Mouse (Mus musculus) kidney, embryonic 14.5 days (tissue): ENCODE measurements around the gene Kitl. TPM values are rescaled to one million over a fixed set of nuclear protein-coding genes. Genes with fewer than 3 reads are reported as not detected.

Experiments used
- ATAC-seq: fragments of 200-750 bp; cut with Nextera tagmentation; 2 replicates; pipeline ENCODE4 v1.8.0; 2017; ENCODE audit warnings: moderate number of reproducible peaks, mild to moderate bottlenecking, moderate TSS enrichment, moderate library complexity; ENCODE audit not compliant: low FRiP score, low TSS enrichment
- H3K27ac ChIP-seq: fragments of 300-500 bp; sonication (generic); 2 replicates; pipeline ENCODE4 v1.5.1; 2014; ENCODE audit warnings: low read depth, mild to moderate bottlenecking, low read length, moderate library complexity, mixed read lengths
- H3K27me3 ChIP-seq: fragments of 300-500 bp; sonication (generic); 2 replicates; pipeline ENCODE4 v1.6.1; 2014; ENCODE audit warnings: mild to moderate bottlenecking, low read length; ENCODE audit not compliant: control insufficient read depth, insufficient read depth
- H3K36me3 ChIP-seq: fragments of 300-500 bp; sonication (generic); 2 replicates; pipeline ENCODE4 v1.6.1; 2014; ENCODE audit warnings: low read length, mixed read lengths; ENCODE audit not compliant: control insufficient read depth, insufficient read depth
- H3K4me1 ChIP-seq: fragments of 300-500 bp; sonication (generic); 2 replicates; pipeline ENCODE4 v1.6.1; 2014; ENCODE audit warnings: low read length, mixed read lengths; ENCODE audit not compliant: control insufficient read depth, insufficient read depth
- H3K4me2 ChIP-seq: fragments of 300-500 bp; sonication (generic); replicated peaks from 2 replicates; pipeline ENCODE4 v1.6.1; 2014; ENCODE audit warnings: low read depth, mild to moderate bottlenecking, low read length
- H3K4me3 ChIP-seq: fragments of 300-500 bp; sonication (generic); 2 replicates; pipeline ENCODE4 v1.5.1; 2014; ENCODE audit warnings: mild to moderate bottlenecking, low read length
- H3K9ac ChIP-seq: fragments of 300-500 bp; sonication (generic); 2 replicates; pipeline ENCODE4 v1.6.1; 2014; ENCODE audit warnings: low read depth, mild to moderate bottlenecking, low read length, moderate library complexity
- H3K9me3 ChIP-seq: fragments of 300-500 bp; sonication (generic); 2 replicates; pipeline ENCODE4 v1.6.1; 2016; ENCODE audit warnings: low read length; ENCODE audit not compliant: control insufficient read depth
- WGBS: fragments of 180-500 bp; shearing (Covaris S2); extraction: QIAGEN DNeasy Blood & Tissue Kit; methylation state at CpG from one replicate; pipeline ENCODE4 v1.1.7; 2014; 5-methylcytosine and 5-hydroxymethylcytosine counted together
- polyA plus RNA-seq: library from polyadenylated mRNA; unstranded; fragments of >200 nt; fragmentation: Nextera tagmentation; extraction: Ambion mirVana; gene quantifications from 2 replicates; pipeline ENCODE4 v1.2.1, GENCODE M21; 2014

Gene Kitl
- polyA plus RNA-seq, 1 experiment from 2014 or later: 35.2 TPM

- H3K4me1 ChIP-seq: no peaks in the 10 kb centered on the region
- 0 out of 2 replicates have a peak, but pooled peaks cover 4% of the 10 kb centered on the region for H3K36me3 ChIP-seq
- no peak overlapping the region for H3K9ac ChIP-seq
- no peaks in the 10 kb centered on the region for H3K27me3 ChIP-seq
- H3K4me3 ChIP-seq: no peak overlapping the region
- H3K27ac ChIP-seq: no peak overlapping the region
- no peak for ATAC-seq
- 84% methylated on average over 3 of the region's 3 CpGs for WGBS
- H3K4me2 ChIP-seq: no peak overlapping the region
- H3K9me3 ChIP-seq: no peaks in the 10 kb centered on the region
Measured at GRCm38 (mm10) chr10:100054006-100054405, 38.6 kb downstream of the Kitl start.

GRCm38 (mm10) chr10:100055082-100055481 is 39.7 kb downstream of the Kitl start:
- WGBS: 89% methylated on average over 2 of the region's 2 CpGs
- Histone ChIP-seq H3K9ac (no peak overlapping the region), H3K27me3 (no peaks in the 10 kb centered on the region), H3K4me3 (no peak overlapping the region), H3K4me2 (no peak overlapping the region), H3K9me3 (no peaks in the 10 kb centered on the region), H3K4me1 (no peaks in the 10 kb centered on the region), H3K36me3 (0 out of 2 replicates have a peak, but pooled peaks cover 4% of the 10 kb centered on the region), H3K27ac (no peak overlapping the region)
- no peak for ATAC-seq

- no peaks in the 10 kb centered on the region for H3K4me1 ChIP-seq
- no peaks in the 10 kb centered on the region for H3K9me3 ChIP-seq
- H3K9ac ChIP-seq: no peak overlapping the region
- H3K36me3 ChIP-seq: no peaks in the 10 kb centered on the region
- H3K27me3 ChIP-seq: no peaks in the 10 kb centered on the region
- 64% methylated on average over 1 of the region's 1 CpGs for WGBS
- no peak overlapping the region for H3K4me3 ChIP-seq
- ATAC-seq: no peak
- no peak overlapping the region for H3K4me2 ChIP-seq
- no peak overlapping the region for H3K27ac ChIP-seq
Measured at GRCm38 (mm10) chr10:100057106-100057623, 41.7 kb downstream of the Kitl start.

GRCm38 (mm10) chr10:100059356-100059755 is 43.9 kb downstream of the Kitl start:
- H3K4me2 ChIP-seq: no peak overlapping the region
- H3K4me3 ChIP-seq: no peak overlapping the region
- H3K27me3 ChIP-seq: no peaks in the 10 kb centered on the region
- 94% methylated on average over 4 of the region's 4 CpGs for WGBS
- no peaks in the 10 kb centered on the region for H3K9me3 ChIP-seq
- no peak for ATAC-seq
- no peaks in the 10 kb centered on the region for H3K36me3 ChIP-seq
- no peak overlapping the region for H3K9ac ChIP-seq
- H3K27ac ChIP-seq: no peak overlapping the region
- H3K4me1 ChIP-seq: no peaks in the 10 kb centered on the region

GRCm38 (mm10) chr10:100065529-100066301 is 50.3 kb downstream of the Kitl start:
- no peaks in the 10 kb centered on the region for H3K9me3 ChIP-seq
- no peak overlapping the region for H3K4me2 ChIP-seq
- no peak overlapping the region for H3K4me3 ChIP-seq
- no peak overlapping the region for H3K27ac ChIP-seq
- ATAC-seq: no peak
- 34% methylated on average over 12 of the region's 12 CpGs for WGBS
- H3K9ac ChIP-seq: no peak overlapping the region
- H3K27me3 ChIP-seq: no peaks in the 10 kb centered on the region
- no peaks in the 10 kb centered on the region for H3K4me1 ChIP-seq
- no peaks in the 10 kb centered on the region for H3K36me3 ChIP-seq

GRCm38 (mm10) chr10:100066374-100066773 is 50.9 kb downstream of the Kitl start:
- no peak overlapping the region for H3K4me2 ChIP-seq
- H3K4me3 ChIP-seq: no peak overlapping the region
- H3K9ac ChIP-seq: no peak overlapping the region
- WGBS: 70% methylated on average over 7 of the region's 7 CpGs
- no peak for ATAC-seq
- no peaks in the 10 kb centered on the region for H3K9me3 ChIP-seq
- H3K4me1 ChIP-seq: no peaks in the 10 kb centered on the region
- H3K36me3 ChIP-seq: no peaks in the 10 kb centered on the region
- no peak overlapping the region for H3K27ac ChIP-seq
- no peaks in the 10 kb centered on the region for H3K27me3 ChIP-seq

- H3K27ac ChIP-seq: no peak overlapping the region
- H3K4me2 ChIP-seq: no peak overlapping the region
- no peaks in the 10 kb centered on the region for H3K4me1 ChIP-seq
- H3K9ac ChIP-seq: no peak overlapping the region
- H3K9me3 ChIP-seq: no peaks in the 10 kb centered on the region
- 77% methylated on average over 1 of the region's 1 CpGs for WGBS
- no peaks in the 10 kb centered on the region for H3K27me3 ChIP-seq
- ATAC-seq: no peak
- H3K4me3 ChIP-seq: no peak overlapping the region
- H3K36me3 ChIP-seq: no peaks in the 10 kb centered on the region
Measured at GRCm38 (mm10) chr10:100072641-100073040, 57.2 kb downstream of the Kitl start.

GRCm38 (mm10) chr10:100073092-100073491 is 57.7 kb downstream of the Kitl start:
- Histone ChIP-seq H3K27ac (no peak overlapping the region), H3K4me1 (no peaks in the 10 kb centered on the region), H3K4me3 (no peak overlapping the region), H3K4me2 (no peak overlapping the region), H3K9ac (no peak overlapping the region), H3K27me3 (no peaks in the 10 kb centered on the region), H3K36me3 (no peaks in the 10 kb centered on the region), H3K9me3 (no peaks in the 10 kb centered on the region)
- ATAC-seq: no peak

- ATAC-seq: no peak
- no peaks in the 10 kb centered on the region for H3K9me3 ChIP-seq
- H3K4me3 ChIP-seq: no peak overlapping the region
- no peak overlapping the region for H3K9ac ChIP-seq
- no peak overlapping the region for H3K27ac ChIP-seq
- H3K36me3 ChIP-seq: no peaks in the 10 kb centered on the region
- WGBS: 52% methylated on average over 3 of the region's 3 CpGs
- no peaks in the 10 kb centered on the region for H3K27me3 ChIP-seq
- H3K4me2 ChIP-seq: no peak overlapping the region
- no peaks in the 10 kb centered on the region for H3K4me1 ChIP-seq
Measured at GRCm38 (mm10) chr10:100101115-100101514, 85.7 kb downstream of the Kitl start.
